Mouse (Mus musculus): Measurements from ENCODE around the gene Ttc27.

DNA sequence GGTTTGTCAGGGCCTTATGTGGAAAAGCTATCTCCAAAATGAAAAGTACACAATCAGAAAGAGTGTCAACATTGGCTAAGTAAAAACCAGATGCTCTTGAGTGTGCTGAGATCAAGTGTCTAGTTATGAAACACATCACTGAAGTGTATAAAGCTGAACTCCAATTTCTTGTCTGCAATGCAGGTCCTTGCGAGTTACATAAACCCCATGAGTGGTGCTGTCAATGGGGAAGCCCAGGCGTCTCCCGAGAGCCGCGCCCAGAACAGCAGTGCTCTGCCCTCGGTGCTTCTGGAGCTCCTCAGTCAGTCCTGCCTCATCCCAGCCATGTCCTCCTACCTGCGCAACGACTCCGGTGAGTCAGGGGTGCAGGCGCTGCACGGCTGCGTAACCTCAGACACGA is 47.5 kb upstream of the Ttc27 start:
- TF ChIP-seq TAL1 (IDR thresholded peaks at IDR 0.05; ENCODE audit: low read length) (no peak), GATA1 (IDR thresholded peaks at IDR 0.05; ENCODE audit: low read length) (no peak)
